Mouse (Mus musculus) small intestine, adult 2 months (tissue): Measurements from ENCODE around the gene Il1rn. TPM values are rescaled to one million over a fixed set of nuclear protein-coding genes. Genes with fewer than 3 reads are reported as not detected.

Source experiments
- H3K27ac ChIP-seq: fragments of 200-500 bp; 2 replicates; pipeline ENCODE4 v1.5.1; 2012; ENCODE audit warnings: low read depth, low read length, control low read depth, inconsistent platforms; ENCODE audit not compliant: insufficient read depth
- H3K27me3 ChIP-seq: fragments of 200-500 bp; 2 replicates; pipeline ENCODE4 v1.6.1; 2012; ENCODE audit warnings: mild to moderate bottlenecking, moderate library complexity, low read length, inconsistent platforms; ENCODE audit not compliant: control insufficient read depth, insufficient read depth
- H3K36me3 ChIP-seq: fragments of 200-500 bp; 2 replicates; pipeline ENCODE4 v1.6.1; 2012; ENCODE audit warnings: mild to moderate bottlenecking, low read length, control low read depth, inconsistent platforms; ENCODE audit not compliant: control insufficient read depth, insufficient read depth
- H3K4me1 ChIP-seq: fragments of 200-500 bp; 2 replicates; pipeline ENCODE4 v1.6.1; 2012; ENCODE audit warnings: low read length, inconsistent platforms, mixed read lengths; ENCODE audit not compliant: control insufficient read depth, insufficient read depth, insufficient read length
- H3K4me3 ChIP-seq: fragments of 200-500 bp; 2 replicates; pipeline ENCODE4 v1.5.1; 2012; ENCODE audit warnings: low read depth, mild to moderate bottlenecking, control low read depth, inconsistent platforms, low read length, moderate library complexity
- CTCF ChIP-seq: fragments of 200-500 bp; IDR thresholded peaks from 2 replicates; pipeline ENCODE4 v1.5.1; 2012; ENCODE audit warnings: low read depth, mild to moderate bottlenecking, control low read depth, inconsistent platforms, low read length, moderate library complexity, mixed read lengths; ENCODE audit not compliant: insufficient replicate concordance, insufficient read length; ENCODE audit errors: extremely low read depth
- POLR2A ChIP-seq: fragments of 200-500 bp; IDR thresholded peaks from 2 replicates; pipeline ENCODE4 v1.6.1; 2012; ENCODE audit warnings: low read depth, mild to moderate bottlenecking, control low read depth, inconsistent platforms, low read length, moderate library complexity
- WGBS: fragments of 180-500 bp; shearing (Covaris S2); methylation state at CpG from one replicate; pipeline ENCODE4 v1.1.7; 2018; 5-methylcytosine and 5-hydroxymethylcytosine counted together
- polyA plus RNA-seq: library from polyadenylated mRNA; depleted of rRNA; stranded (reverse); fragments of >200 nt; gene quantifications from 2 replicates; pipeline ENCODE4 v1.2.3, GENCODE M21; 2012; rRNA removed

Il1rn gene
- 2.4 and 2.8 TPM in 2 replicates for polyA plus RNA-seq

DNA sequence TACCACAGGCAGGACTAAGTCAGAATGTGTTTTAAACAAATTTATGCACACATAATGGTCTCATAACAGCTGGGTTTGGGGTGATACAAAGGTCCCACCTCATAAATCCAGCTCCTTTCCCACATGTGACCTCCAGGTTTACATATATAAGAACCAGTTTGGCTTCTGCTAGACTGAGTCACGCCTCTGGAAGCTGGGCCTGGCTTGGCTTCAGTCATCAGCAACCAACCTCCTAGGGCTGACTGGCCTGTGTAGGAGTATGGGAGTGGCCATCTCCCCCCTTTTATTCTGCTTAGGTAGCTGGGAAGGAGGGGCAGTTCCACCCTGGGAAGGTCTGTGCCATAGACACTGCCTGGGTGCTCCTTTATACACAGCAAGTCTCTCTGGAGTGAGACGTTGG lies at the start of gene Il1rn:
Il1rn (plus strand) TSS at position 309 of the 400 bp plus-strand sequence.
- no peaks in the 10 kb centered on the region for H3K27me3 ChIP-seq
- H3K27ac ChIP-seq = peak within 1 kb of the TSS; percentile 46; the same call in 1 of the 2 replicates
- H3K36me3 ChIP-seq = no peaks in the 10 kb centered on the region
- no peak within 1 kb of the TSS for H3K4me3 ChIP-seq
- no peak for TF ChIP-seq CTCF
- no peak for TF ChIP-seq POLR2A
- 55% methylated on average over 2 of the region's 2 CpGs for WGBS
- peaks cover 14% of the 10 kb centered on the region; the same call in 1 of the 2 replicates for H3K4me1 ChIP-seq

DNA sequence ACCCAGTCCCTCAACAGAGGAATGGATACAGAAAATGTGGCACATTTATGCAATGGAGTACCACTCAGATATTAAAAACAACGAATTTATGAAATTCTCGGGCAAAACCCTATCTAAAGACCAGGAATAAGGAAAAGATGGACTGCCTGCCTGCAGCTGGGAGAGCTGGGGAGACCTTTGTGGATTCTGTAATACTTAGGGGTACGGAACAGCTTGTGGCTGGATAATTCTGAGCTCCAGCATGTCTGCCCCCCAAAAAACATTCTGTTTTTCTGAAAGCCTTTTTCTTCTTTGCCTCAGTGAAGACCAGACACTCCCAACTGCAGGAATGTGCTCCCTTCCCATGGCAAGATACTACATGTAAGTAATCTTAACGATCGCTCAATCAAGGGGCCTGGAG lies 45.8 kb upstream of the Il1rn start, which contains the start of gene Il1f10:
Il1f10 (plus strand) TSS at position 301 of the 400 bp plus-strand sequence.
- TF ChIP-seq CTCF (no peak), POLR2A (no peak)
- no peaks in the 10 kb centered on the region for H3K36me3 ChIP-seq
- no peaks in the 10 kb centered on the region for H3K4me1 ChIP-seq
- WGBS = 71% methylated on average over 5 of the region's 5 CpGs
- H3K4me3 ChIP-seq = no peak within 1 kb of the TSS
- no peaks in the 10 kb centered on the region for H3K27me3 ChIP-seq
- H3K27ac ChIP-seq = no peak within 1 kb of the TSS

DNA sequence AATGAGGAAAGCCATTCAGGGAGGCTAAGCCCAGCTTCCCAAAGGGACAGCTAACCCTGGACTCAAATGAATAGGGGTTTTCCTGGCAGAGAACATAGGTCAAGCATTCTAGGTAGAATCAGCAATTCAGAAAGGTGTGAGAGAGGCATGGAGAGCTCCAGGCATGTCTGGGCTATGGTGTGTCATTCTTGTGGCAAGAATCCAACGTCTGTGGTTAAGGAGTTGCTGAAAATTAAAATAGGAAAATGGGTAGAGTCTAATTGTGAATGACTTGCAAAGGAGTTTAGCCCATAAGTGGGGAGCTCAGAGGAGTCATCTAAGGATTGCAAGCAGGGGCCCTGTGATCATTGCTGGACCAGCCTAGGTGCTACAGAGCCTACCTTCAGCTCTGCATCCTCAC lies 42.0 kb upstream of the Il1rn start:
- Histone ChIP-seq H3K27me3 (no peaks in the 10 kb centered on the region), H3K4me1 (no peaks in the 10 kb centered on the region), H3K36me3 (no peaks in the 10 kb centered on the region), H3K4me3 (no peak overlapping the region), H3K27ac (no peak overlapping the region)
- TF ChIP-seq CTCF (no peak), POLR2A (no peak)
- 38% methylated on average over 1 of the region's 1 CpGs for WGBS

DNA sequence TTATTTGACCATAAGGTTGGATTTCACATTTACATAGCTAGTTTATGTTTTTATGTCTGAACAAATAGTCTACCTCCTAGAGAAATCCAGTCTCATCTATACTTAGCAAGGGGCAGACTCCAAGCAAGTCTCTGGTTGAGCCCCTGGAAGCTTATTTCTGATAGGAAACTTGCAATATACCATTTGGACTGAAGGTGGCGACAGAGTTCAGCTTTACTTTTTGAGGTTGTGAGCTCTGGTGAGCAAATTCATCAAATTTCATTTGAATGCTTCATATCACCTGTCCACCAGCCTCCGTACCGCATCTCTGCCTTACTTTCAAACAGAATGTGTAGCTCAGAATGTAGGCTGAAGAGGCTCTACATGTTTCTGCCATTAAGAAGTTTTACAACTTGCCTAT lies 39.8 kb upstream of the Il1rn start:
- no peaks in the 10 kb centered on the region for H3K4me1 ChIP-seq
- 2% methylated on average over 3 of the region's 3 CpGs for WGBS
- H3K27me3 ChIP-seq = no peaks in the 10 kb centered on the region
- H3K36me3 ChIP-seq = no peaks in the 10 kb centered on the region
- no peak for TF ChIP-seq CTCF
- no peak for TF ChIP-seq POLR2A
- no peak overlapping the region for H3K27ac ChIP-seq
- H3K4me3 ChIP-seq = no peak overlapping the region

DNA sequence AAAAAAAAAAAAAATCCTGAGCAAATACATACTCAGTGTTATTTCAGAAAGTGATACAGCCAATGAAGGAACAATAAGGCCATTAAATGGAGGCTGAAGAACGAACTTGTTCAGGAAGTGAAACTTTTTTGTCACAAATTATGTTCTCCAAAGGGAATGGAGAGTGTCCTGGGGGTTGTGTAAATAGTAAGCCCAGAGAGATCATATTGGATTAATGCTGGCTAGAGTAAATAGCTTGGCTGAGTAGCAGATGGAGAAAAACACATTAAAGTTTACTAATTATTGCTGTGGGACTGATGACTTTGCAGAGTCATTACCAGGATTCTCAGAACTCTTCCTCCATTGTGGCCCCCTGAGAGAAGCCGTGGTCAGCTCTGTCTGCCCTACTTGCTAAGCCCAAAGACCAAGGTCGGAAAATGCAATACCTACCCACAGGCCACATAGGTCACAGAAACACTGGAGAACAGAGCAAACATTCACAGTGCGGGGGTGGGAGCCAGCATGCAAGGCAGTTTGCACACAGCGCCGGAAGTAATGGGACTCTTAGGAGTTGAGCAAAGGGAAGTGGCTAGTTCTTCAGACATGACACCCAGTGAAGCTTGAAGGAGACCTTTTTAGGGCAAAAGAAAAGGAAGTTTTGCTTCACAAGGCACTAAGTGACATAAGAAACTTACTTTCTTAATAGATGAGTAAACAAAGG lies 25.2 kb upstream of the Il1rn start:
- Histone ChIP-seq H3K4me3 (no peak overlapping the region), H3K27ac (no peak overlapping the region), H3K36me3 (no peaks in the 10 kb centered on the region), H3K4me1 (0 out of 2 replicates have a peak, but pooled peaks cover 1% of the 10 kb centered on the region), H3K27me3 (no peaks in the 10 kb centered on the region)
- 40% methylated on average over 6 of the region's 6 CpGs for WGBS
- TF ChIP-seq CTCF (no peak), POLR2A (no peak)

DNA sequence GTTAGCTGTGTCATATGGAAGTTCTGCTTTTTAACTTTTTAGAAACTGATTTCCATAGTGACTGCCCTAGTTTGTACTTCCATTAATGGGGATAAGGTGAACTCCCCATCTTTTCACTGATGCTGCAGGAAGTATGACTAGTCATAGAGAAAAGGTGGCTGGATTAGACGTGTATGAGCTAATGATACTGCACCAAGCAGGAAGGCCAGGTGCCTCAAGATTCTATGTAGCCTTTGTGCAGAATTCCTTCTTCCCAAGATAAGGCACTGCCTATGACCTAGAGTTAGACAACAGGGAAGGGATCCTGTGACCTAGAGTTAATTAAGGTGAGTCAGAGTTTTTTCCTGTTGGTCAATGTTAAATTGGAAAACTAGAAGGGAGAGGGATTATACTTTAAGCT lies 19.7 kb upstream of the Il1rn start:
- Histone ChIP-seq H3K27me3 (no peaks in the 10 kb centered on the region), H3K36me3 (no peaks in the 10 kb centered on the region), H3K4me3 (no peak overlapping the region), H3K4me1 (peaks cover 3% of the 10 kb centered on the region; the same call in 1 of the 2 replicates), H3K27ac (no peak overlapping the region)
- TF ChIP-seq POLR2A (no peak), CTCF (no peak)
- 35% methylated on average over 1 of the region's 1 CpGs for WGBS

DNA sequence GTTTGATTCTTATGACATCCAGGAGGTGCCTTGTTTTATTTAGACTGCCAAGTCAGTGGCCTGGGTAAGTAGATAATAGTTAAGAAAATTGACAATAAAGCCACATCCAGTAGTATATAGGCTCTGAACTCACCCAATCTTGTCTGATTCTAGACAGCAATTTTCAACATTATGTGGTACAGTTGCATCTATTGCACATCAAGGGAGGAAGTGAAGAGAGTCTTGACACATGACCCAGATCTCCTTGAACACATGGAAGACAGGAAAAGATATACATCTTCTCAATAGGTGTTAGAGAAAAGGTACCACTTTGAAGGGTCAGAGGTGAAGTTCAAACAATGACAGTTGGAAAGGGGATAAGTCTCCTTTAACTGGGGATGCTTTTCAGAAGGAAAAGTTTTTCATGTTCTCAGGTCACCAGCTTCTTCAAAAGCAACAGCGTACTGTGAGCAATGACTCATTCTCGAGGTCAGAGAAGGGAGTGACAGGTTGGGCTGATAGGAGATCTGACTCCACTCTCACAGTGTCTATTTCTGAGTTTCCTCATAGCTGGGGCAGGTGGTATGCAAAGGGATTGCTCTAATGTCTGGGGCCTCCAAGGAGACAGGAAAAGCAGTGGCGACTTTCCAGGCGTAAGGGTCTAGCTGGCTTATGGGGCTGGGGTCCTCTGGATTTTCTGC lies 18.6 kb upstream of the Il1rn start:
- TF ChIP-seq POLR2A = no peak
- TF ChIP-seq CTCF = no peak
- 59% methylated on average over 4 of the region's 4 CpGs for WGBS

More for the DNA sequence above, 18.6 kb upstream of the Il1rn start:
- H3K36me3 ChIP-seq = no peaks in the 10 kb centered on the region
- H3K4me3 ChIP-seq = no peak overlapping the region
- H3K4me1 ChIP-seq = peaks cover 3% of the 10 kb centered on the region; the same call in 1 of the 2 replicates
- no peaks in the 10 kb centered on the region for H3K27me3 ChIP-seq
- no peak overlapping the region for H3K27ac ChIP-seq
